Mouse (Mus musculus): Measurements from ENCODE around the gene Trim58.

DNA sequence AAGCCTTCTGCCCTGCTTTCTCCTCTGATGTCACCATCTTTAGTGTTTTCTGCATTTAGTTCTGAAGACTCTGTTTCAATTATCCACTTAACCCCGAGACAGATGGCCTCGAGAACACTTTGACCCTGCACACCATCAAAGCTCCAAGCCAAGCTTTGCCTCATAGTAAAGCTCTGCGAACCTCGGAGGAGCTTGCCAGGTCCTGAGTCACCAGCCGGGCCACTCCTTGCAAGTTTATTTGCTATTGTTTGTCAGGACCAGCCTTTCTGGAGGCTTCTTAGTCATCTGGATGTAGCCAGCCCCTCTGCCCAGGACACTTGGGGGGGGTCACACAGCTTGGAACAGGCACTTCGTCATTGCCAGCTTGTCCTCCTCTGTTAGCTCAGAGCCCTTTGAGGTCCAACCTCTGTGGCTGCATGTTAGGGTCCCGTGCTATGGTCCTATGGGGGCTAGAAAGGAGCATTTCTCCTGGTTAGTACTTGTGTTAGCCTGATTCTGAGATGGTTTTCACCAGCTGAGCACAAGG lies 2.0 kb upstream of the Trim58 start:
- TF ChIP-seq CTCF (IDR thresholded peaks at IDR 0.05; ENCODE audit: extremely low read depth, insufficient read length, insufficient replicate concordance, low read depth, low read length), result no peak
- no peak for TF ChIP-seq POLR2A (IDR thresholded peaks at IDR 0.05; ENCODE audit: low read depth, low read length)
